Mouse (Mus musculus) MEL-GATA-1-ER (cell line): ENCODE measurements around the gene Acadl.
A peak's percentile ranks its signal among the peaks of the same experiment; 100 is the strongest.

Experiments
- DNase-seq: peaks from one replicate; pipeline ENCODE4 v3.0.0-alpha.2; 2012; ENCODE audit warnings: low read depth; ENCODE audit errors: extremely low read depth

Acadl gene

GRCm38 (mm10) chr1:66839755-66840438 is 23.2 kb downstream of the Acadl start:
- DNase-seq = no peak

- no peak for DNase-seq
Measured at GRCm38 (mm10) chr1:66839135-66839534, 23.9 kb downstream of the Acadl start.

GRCm38 (mm10) chr1:66838184-66839042 is 24.7 kb downstream of the Acadl start:
- peak; percentile 41 for DNase-seq

GRCm38 (mm10) chr1:66837207-66837606 is 25.9 kb downstream of the Acadl start:
- no peak for DNase-seq

DNA sequence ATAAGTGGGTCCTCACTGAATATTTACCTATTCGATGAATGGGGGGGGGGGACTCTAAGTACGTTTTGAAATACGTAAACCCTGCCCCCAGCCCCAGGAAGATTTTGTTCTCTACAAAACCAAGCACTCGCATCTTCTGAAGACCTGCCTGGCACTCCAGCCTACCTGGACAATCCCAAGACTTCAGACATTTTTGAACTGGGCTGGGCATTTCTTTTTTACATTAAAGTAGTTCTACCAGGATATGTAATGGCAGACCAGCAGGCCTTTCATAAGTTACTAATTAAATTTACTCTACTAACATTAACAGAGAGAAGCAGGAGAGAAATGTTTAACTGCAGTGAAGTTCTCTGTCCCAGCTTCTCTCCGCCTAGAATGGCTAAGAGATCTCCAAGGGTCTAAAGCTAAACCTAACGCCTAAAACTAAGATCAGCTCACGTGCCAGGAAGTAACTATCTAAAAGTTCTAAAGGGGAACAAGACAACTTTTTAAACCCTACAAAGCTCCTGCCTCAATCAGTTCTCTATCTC is 30.4 kb downstream of the Acadl start:
- DNase-seq = no peak

DNA sequence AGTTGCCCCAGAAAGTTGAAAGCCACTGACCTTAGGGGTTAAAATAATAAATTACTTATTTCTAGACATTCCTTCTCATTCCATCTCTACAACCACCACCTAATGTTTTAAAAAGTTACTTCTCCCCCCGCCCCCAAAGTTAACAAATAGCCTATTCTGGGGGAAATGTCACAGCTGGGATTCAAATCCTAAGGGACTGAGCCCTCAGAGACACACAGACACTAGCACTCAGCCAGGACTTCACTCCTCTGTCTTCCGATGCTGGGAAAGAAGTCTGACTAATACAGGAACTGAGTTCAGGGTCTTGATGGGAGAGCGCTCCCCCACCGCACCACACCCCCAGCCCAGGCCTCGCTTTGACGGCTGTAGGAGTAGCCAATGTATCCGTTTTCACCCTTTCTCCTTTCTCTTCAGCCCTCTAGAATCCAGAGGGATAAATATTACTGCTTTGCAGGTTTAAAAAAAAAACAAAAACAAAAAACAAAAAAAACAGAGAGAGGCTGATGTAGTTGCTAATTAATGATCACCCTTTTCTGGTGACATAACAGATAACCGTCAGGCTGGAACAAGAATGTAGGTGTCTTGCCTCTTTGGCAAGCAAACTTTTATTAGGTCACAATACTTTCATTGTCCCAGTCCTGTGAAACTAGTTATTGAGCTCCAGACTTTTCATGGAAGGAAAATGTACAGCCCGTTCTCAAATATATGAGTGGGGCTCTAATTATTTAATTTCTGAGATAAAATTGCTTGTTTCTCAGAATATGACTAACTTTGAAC is 31.1 kb downstream of the Acadl start:
- DNase-seq = no peak

DNA sequence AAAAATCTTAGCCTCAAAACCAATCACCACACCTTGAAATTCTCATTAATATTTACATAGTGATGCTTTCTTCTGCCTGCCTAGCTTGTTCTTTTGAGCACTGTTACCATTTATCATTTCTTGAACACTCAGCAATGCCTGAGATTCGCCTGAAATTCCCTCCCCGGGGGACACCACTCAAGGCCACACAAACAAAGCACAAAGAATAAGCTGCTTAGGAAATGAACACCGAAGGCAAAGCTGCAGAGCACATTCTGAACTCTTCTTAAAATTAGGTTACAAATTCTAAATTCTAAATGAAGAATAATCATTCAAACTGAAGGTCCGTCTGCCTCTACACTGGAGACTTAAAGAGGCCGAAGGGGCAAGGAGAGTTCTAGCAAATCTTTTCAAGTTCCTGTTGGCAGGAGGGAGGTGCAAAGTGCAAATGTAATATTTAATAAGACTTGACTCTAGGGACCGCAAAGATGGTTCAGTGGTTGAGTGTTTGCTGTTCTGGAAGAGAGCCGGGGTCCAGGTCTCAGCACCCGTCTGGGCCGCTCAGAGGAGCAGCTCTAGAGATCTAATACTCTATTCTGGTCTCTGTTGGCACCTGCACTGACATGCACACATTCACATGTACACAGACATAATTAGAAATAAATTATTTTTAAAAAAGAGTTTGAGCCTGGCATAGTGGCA is 33.5 kb downstream of the Acadl start:
- DNase-seq = no peak

DNA sequence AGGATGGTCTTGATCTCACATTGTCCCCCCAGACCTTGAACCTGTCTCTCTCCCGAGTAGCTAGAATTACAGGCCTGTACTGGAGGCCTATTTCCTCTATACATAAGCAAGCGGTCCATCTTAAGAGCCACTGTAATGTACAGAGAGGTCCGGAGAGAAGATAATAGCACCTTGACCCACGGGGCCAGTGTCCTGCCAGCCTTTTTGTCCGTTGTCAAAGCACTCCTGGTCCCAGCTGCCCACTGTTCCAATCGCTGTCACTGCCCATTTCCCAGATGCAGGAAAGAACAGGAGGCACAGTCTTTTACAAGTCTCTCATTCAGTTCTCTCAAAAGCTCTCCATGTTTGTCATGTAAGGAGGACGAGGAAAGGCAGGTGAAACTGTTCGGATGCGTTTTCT is 41.1 kb downstream of the Acadl start:
- no peak for DNase-seq

GRCm38 (mm10) chr1:66820241-66820640 is 42.8 kb downstream of the Acadl start:
- no peak for DNase-seq

DNA sequence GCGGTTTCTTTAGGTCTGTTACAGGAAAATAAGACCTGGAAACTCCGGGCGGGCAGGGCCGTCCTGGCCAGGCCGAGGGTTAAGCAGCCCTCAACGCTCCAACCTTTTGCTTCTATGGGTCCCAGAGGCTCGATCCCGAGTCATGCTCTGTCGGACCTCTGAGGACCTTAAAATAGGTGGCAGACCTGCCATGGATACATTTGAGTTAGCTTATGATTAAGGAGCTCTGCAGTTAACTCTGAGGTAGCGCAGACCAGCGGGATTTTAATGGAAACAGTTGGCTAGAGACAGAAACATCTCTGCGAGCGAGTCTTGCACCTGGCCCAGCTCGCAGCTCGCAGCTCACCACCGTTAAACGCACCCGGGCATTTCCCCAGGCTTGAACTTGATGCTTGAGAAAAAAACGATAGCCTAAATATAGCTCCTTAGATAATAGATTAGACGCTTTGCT is 45.2 kb downstream of the Acadl start:
- DNase-seq = peak; percentile 32

DNA sequence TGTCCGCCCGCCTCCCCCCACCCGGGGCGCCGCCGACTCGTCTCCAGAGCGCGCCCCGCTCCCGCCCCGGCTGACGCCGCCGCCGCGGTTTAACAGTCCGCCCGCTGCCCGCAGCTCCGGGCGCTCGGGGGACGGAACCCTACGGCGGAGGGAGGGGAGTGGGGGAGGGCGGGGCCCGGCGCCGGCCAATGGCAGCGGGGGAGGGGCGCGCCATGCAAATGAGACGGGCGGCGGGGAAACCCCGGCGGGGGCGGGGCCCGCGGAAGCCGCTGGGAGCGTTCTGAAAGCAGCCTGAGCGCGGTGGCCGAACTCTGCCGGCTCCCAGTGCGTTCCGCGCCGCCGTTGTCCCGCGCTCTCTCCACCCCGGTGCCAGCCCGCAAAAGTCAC is 45.6 kb downstream of the Acadl start, which contains the start of gene Kansl1l:
Gene Kansl1l (minus strand): TSS at position 110 of the 387 bp plus-strand sequence.
- peak; percentile 39 for DNase-seq

DNA sequence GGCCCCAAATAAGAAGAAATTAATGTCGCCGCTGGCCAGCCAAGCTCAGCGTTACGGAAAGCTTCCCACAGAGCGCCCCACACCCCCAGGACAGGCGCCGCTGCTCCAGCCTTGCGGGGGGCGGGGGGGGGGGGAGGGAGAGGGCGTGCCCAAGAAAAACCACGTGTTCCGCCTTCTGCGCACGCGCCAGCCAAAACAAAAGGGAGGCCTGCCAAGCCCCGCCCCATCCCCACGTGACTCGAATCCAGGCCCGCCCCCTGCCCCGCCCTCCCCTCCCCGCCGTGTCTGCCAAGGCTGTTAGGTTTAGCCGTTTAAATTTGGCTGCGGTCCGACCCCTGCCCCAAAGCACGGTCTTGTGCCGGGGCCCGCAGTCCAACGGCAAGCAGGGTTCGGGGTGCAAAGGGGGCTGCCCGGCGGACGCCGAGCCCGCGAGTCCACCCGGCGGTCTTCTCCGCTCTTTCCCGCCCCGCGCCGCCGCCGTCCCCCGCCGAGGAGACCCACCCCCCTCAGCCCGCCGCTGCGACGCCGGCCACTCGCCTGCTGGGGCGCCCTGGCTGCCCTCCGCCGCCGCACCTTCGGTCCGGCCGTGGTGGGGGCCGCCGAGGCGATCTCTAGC is 46.1 kb downstream of the Acadl start:
- peak; percentile 34 for DNase-seq

DNA sequence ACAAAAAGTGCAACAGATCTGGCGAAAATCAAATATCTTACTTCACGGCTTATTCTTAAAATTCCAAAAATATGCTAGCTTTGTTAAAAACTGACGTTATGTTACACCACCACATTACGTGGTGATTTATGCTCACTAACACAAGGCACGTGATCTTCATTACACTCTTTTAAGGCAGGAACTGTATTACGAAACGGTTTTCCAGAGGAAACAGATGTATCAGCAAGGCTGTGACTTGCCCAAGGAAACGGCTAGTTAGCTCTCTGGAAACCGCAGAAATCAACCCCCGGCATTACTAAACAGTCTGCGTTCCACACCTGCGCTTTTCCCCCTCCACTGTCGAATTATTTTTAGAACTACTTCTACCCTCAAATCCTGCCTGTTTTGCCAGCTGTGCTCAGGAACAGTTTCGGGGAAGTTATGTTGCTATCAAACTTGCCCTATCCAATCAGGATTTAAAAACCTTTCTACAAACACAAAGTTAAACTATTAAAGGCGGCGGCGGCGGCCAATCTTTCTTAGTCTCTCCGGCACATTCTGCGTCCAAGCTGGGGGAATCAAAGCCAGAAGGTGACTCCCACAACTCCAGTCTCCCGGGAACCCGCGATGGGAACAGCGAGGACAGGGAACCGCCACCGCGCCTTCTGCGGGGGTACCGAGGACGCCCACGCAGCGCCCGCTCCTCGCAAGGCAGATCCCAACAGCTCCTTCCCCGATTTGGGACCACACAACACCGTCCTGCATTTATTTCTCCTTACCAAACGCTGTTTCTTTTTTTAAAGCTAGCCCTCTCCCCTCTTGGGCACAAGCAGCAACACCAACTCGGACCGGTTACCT is 46.9 kb downstream of the Acadl start:
- DNase-seq = peak; percentile 57

- no peak for DNase-seq
Measured at GRCm38 (mm10) chr1:66814756-66815155, 48.3 kb downstream of the Acadl start.

DNA sequence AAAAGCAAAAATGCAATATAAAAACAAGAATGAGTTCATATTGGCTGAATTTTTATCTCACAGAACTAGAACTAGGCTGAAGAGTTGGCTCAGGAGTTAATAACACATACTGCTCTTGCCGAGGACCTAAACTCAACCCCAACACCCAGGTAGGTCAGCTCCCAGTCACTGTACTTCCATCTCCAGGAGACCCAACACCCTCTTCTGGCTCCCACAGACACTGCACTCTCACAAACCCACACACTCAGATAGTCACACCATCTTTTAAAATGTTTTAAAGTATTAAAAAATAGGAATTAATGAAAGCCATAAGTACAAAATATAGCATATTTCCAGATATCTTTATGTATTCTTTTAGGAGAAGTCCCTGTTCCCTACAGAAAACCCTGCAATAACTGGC is 49.9 kb downstream of the Acadl start:
- DNase-seq = no peak

- DNase-seq = no peak
Measured at GRCm38 (mm10) chr1:66806821-66807220, 56.3 kb downstream of the Acadl start.

DNA sequence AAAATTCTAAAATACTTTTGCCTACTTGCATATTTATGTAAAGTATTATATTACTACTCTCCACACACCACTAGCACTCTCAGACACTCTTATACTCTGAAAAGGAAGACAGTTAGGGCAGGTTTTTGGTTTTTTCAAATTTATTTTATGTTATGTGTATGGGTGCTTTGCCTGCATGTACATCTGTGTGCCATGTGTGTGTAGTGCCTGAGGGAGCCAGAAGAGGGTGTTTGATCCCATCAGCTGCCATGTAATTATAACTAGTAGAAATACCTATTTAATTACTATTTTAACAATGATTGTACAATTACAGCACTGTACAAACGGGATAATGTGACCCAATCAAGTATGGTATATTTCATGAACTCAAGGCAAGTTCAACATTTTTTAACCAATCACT is 57.7 kb downstream of the Acadl start:
- no peak for DNase-seq

GRCm38 (mm10) chr1:66804710-66805109 is 58.4 kb downstream of the Acadl start:
- no peak for DNase-seq

DNA sequence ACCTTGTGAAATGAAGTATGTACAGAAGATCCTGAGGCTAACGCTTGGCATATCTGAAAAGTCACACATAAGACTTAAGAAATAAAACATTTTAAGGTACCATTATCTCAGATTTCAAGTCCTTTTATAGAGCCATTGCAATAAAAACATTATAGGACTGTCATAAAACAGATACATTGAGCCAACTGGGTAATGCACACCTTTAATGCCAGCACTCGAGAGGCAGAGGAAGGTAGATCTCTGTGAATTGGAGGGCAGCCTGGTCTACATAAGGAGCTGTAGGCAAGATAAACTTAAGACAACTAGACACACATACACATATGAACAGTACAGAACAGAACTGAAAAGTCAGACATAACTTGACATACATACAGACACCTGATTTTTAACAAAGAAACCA is 65.1 kb downstream of the Acadl start:
- DNase-seq = no peak
